Mouse (Mus musculus): ENCODE results near the gene Zfp580.

DNA sequence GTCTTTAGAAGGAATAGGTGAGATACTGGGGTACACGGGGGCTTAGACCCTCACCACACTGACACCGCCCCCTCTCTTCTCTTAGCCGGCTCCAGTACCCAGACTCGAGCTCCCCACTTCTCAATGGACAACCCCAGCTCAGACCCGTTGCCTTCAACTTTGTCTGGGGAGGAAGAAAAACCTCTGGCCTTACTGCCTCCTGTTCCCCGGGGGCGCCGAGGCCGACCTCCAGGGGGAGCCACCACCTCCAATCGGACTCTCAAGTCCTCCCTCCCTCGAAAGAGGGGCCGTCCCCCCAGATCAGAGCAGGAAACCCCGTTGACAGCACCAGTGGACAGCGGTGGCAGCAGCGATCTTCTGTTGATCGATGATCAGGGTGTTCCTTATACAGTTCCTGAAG is 34.0 kb upstream of the Zfp580 start:
- TF ChIP-seq CTCF (IDR thresholded peaks at IDR 0.05; ENCODE audit: low read depth) (peak; percentile 38), EP300 (IDR thresholded peaks at IDR 0.05; ENCODE audit: low read depth) (no peak)
